Mouse (Mus musculus) erythroid progenitor cell, adult 5-6 weeks (primary cell): ENCODE data around the gene Cox20. TPM values are rescaled to one million over a fixed set of nuclear protein-coding genes. Genes with fewer than 3 reads are reported as not detected.
"Not testable (repeated sequence)": the region's sequence is repeated elsewhere in the genome, so short reads cannot be mapped to it uniquely, and the experiment has no call there.

Experiments used
- ATAC-seq: replicated peaks from 2 replicates; pipeline ENCODE4 v1.8.0; 2016; ENCODE audit warnings: moderate number of reproducible peaks, mild to moderate bottlenecking, moderate TSS enrichment, inconsistent platforms; ENCODE audit not compliant: poor library complexity, low FRiP score, severe bottlenecking
- total RNA-seq, 2 experiments: library from RNA; stranded (forward) in 1 of 2; stranded (reverse) in 1 of 2; fragments of 150-400 nt in 1 of 2; fragments of 186-747, 209-891 nt in 1 of 2; gene quantifications; 2 replicates each; pipeline versions ENCODE4 v1.2.3 to v1.2.4; 2015 to 2017; ENCODE audit warnings: low replicate concordance in 2 of 2

Cox20 gene
- total RNA-seq (2015; ENCODE audit: low replicate concordance), result 148 and 178 TPM in 2 replicates
- 230 and 253 TPM in 2 replicates for total RNA-seq (2017; ENCODE audit: low replicate concordance)

GRCm38 (mm10) chr1:178318389-178319184 lies at the start of gene Cox20:
TSS of gene Cox20 (plus strand) at chr1:178319130.
- ATAC-seq, result peak; percentile 85

DNA sequence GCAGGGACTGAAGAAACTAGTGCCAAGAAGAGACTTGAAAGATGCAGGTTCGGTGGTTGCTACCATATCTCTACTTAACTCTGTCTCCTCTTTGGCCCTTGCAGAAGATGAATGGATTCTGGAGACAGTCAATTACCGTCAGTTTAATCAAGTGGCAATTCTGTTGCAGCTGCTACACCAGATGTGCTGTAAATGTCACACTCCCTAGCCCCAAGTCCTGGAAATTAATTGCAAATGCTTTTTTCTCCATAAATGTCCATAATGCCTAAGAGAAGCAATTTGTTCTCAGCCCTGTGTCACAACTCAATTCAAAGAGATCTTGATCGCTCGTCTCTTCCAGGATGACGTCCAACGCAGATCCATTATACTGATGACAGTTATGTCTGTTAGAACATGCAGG lies 48.3 kb upstream of the Cox20 start:
- ATAC-seq, result no peak

DNA sequence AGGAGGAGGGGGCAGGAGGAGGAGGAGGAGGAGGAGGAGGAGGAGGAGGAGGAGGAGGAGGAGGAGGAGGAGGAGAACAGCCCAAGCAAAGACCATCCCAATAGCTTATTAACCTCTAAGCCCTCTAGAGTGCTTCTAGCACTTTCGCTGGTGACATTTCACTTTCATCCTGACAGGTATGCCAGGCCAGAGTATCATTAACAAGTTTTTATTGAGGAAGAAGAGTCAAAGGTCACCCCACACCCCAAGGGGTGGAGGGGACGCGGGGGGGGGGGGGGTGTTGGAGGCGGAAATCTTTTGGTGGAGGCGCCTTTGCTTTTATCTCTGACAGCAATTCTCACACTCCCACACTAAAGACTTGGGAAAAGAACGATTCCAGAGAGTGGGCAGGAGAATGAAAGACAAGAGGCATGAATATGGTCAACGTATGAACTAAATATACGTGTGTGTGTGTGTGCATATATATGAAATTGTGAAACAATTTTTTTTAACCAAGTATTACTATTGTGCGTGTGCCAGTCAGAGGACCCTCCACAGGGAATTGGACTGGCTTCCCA lies 43.7 kb upstream of the Cox20 start:
- no peak for ATAC-seq

GRCm38 (mm10) chr1:178275738-178276053 lies 43.2 kb upstream of the Cox20 start:
- no peak for ATAC-seq

DNA sequence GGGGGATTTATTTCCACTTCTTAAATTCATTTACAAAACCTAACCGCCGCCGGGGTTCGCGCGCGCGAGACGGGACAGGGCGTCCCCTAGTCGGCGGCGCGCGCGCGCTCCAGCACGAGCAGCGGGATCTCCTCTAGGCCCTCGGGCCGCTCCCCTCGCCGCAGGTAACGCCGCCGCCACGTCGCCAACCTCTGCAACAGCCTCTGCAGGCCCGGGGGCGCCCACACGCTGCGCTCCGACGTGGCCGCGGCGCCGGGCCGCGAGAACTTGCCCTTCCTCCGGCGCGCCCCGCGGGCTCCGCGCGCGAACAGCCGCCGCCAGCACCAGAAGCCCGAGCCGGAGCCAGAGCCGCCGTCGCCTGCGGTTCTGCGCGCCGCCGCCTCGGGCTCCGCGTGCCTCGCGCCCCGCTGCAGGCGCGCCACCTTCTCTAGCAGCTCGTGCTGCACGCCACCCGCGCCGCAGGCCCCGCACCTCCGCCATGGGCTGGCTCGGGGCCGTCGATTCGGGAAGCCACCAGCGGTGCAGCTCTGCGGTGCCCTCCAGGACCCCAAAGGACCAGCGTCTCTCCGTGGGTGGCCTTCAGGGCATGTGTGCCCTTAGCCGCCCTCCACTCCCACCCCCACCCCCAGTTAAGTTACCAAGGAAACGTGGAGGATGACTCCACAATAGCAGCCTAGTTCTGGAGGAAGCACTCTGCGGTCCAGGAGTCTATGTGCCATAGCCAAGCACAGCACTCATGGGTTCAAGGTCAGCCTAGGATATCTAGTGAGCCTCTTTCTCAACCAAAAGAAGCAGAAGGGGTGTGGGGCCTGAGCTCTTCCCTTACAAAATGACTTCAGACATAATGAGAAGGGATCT lies 42.6 kb upstream of the Cox20 start:
- no peak for ATAC-seq

DNA sequence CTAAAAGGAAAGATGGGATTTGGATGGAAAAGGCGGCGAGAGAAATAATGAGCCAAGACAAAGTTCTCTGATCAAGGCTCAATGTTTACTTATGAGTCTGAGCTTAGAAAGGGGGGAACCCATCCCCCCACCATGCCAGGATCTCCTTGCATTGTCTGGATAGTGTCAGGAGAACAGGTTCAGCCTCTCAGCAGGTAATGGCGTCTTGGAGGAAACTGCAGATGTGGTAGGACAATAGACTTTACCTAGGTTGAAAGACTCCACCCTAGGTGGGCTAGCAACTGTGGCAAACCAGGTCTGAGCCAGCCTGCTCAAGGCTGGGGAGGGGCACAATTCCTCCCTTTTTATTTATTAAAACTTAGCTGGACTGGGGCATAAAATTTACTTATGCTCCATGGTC lies 35.6 kb upstream of the Cox20 start:
- ATAC-seq, result not testable (repeated sequence)

- ATAC-seq, result no peak
These were observed 34.8 kb upstream of the Cox20 start for GRCm38 (mm10) chr1:178283946-178284720.

- no peak for ATAC-seq
These were observed 31.2 kb upstream of the Cox20 start for GRCm38 (mm10) chr1:178287601-178288176.

DNA sequence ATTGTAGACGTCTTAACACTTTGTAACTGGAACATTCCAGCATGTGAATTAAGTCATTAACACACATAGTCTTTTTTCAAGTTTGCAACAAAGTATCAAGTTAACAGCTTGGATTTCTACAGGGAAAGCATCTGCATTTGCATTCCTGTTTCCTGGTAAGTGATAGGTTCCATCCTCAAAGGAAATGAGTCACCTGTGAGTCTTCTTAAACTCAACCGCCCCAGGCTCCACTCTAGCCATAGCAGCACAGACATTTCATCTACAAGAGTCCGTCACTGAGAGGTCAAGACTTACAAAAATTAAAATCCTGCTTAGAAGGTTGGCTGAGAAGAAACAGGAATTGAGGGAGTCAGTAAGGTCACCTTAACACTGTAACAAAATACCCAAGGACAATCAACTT lies 27.2 kb upstream of the Cox20 start:
- no peak for ATAC-seq

- no peak for ATAC-seq
These were observed 24.9 kb upstream of the Cox20 start for GRCm38 (mm10) chr1:178294051-178294450.

DNA sequence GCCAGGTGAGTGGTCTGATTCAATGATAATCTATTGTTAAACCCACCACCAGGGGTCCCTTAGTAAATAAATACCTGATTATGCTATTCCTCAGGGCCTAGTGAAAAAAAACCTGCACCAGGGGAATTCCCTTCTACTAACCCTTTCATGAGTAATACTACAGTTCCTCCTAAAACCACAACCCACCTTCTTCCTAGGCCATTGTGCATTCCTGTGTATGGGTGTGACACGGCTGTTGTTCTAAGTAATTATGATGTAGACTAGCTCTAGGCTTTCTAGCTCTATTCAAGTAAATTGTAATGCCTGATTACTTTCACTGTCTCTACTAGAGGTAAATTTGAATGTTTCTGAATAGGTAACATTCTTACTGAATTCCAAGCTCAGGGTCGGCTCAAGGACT lies 17.7 kb upstream of the Cox20 start:
- not testable (repeated sequence) for ATAC-seq

DNA sequence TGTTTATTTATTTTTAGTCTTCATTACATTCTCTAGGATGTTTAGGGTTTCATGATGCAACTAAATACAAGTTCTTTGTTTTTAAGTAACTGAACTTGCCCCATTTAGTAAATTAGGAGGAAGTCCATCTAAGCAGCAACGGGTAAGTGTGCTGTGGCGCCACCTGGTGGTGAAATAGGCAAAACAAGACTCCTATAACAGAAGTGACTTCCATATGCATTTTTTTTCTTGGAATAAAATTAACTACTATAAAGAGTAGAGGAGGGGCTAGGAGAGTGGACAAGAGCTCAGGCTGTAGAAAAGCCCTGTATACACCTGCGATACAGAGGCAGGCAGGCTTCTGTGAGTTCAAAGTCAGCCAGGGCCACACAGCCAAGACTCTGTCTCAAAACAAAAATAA lies 15.5 kb upstream of the Cox20 start:
- 0 out of 2 replicates have a peak, but pooled peaks have one; percentile 44 for ATAC-seq

GRCm38 (mm10) chr1:178309487-178309886 lies 9.4 kb upstream of the Cox20 start:
- ATAC-seq, result no peak

DNA sequence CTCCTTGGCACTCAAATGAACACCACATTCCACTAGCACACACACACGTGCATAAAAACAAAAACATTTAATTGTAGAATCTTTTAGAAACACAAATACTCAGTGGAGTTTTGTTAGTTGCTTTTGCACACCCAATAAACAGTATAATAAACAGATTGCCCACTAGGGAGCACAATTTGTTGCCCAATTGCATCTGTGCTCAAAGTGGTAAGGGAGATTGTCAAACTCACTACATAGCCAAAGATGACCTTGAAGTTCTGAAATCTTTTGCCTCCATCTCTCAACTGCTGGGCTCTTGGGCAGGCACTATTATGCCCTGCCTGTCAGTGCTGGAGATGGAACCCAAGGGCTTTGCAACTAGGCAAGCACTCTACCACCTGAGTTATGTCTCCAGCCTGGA lies 8.8 kb upstream of the Cox20 start:
- ATAC-seq, result no peak

DNA sequence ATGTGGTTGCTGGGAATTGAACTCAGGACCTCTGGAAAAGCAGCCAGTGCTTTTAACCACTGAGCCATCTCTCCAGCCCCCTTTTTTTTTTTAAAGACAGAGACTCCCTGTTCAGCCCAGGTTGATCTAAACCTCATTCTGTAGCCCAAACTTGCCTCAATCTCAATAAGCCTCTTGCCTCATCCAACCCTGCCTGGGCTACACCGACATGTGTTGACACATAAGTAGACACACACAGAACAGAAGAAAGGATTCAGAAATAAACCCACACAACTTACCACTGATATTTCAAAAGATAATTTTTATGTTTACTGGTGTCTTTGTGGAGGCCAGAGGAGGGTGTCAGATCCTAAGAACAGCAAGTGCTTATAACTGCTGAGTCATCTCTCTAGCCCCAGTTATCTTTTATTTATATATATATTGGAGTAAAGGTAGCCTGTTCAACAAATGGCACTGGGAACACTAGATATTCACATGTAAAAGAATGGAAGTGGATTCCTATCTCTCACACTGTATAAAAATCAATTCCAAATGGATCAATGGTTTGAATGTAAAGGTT lies 5.8 kb upstream of the Cox20 start:
- peak; percentile 75 for ATAC-seq

DNA sequence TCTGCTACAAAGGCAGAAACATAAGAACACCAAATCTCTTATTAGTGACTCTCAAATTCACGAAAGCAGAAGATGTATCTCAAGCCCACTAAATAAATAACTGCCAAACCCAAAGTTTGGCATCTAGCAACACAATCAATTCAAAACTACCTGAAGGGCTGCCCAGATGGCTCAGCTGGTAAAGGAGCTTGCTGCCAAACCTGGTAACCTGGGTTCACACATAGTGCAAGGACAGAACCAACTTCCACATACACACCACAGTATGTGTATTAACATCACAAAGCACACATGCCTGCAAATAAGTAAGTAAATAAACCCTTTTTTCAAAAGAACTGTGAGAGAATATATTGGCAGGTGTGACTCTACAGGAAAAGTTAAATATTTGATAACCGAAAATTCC lies 4.7 kb upstream of the Cox20 start:
- ATAC-seq, result no peak

GRCm38 (mm10) chr1:178317275-178318001 lies 1.5 kb upstream of the Cox20 start:
- ATAC-seq, result 0 out of 2 replicates have a peak, but pooled peaks have one; percentile 10

- ATAC-seq, result peak; percentile 66
These were observed 935 bp upstream of the Cox20 start for GRCm38 (mm10) chr1:178318002-178318388.
